Mouse (Mus musculus): ENCODE measurements around the gene Patj.

GRCm38 (mm10) chr4:98767134-98768133 is 371.8 kb downstream of the Patj start:
- TF ChIP-seq CTCF (IDR thresholded peaks at IDR 0.05; ENCODE audit: low read depth) = no peak
- TF ChIP-seq EP300 (IDR thresholded peaks at IDR 0.05; ENCODE audit: low read depth) = no peak

Measured in liver, postnatal 0 days (tissue).